In the genomic region with DNA sequence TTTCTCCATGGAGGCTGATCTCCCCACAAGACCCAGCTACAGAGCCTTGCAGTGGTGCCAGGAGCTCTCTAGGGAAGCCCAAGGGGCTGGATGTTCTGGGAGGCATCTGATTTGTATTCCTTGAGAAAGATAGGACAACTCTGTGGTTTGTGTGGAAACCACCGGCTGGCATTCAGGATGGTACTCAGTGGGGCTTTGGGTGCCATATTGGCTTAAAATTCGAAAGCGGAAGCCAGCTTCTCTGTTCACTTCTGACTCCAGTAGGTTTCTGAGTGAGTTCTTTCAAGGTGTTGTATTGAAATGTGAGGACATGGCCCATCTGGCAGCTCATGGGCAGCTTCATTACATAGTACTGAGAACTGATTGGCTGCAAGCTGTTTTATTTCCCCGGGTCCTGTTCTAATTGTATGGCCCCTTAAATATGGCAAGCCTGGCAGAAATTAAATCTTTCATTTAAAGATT, we compare ENCODE assay signal across 23 mouse cellular contexts.
DNase-seq lines count a peak whose midpoint lies in the region; ATAC-seq and TF ChIP-seq lines count a peak whose summit lies in the region.
"Had no signal": no experiment of that assay in that cellular context is flagged by ENCODE, and none has a peak within 500 bp of the region (broad histone marks: within the 10 kb centered on the region; RNA-seq: fewer than 3 reads in every experiment).

No protein-coding gene starts in this region.

- H3K36me3 ChIP-seq in forebrain, embryonic 12.5 days (replicated peaks): no peaks in the 10 kb centered on the region
- no peaks in the 10 kb centered on the region for H3K36me3 ChIP-seq in hindbrain, embryonic 16.5 days (ENCODE audit: control insufficient read depth, insufficient read depth, low read length)
- H3K36me3 ChIP-seq in midbrain, postnatal 0 days (ENCODE audit: insufficient read depth, low read length): no peaks in the 10 kb centered on the region
- H3K36me3 ChIP-seq: embryonic facial prominence, embryonic 15.5 days; heart, embryonic 15.5 days; kidney, embryonic 15.5 days; limb, embryonic 13.5 days had no signal

- peaks cover 31% of the 10 kb centered on the region for H3K4me1 ChIP-seq in forebrain, embryonic 12.5 days
- peaks cover 5% of the 10 kb centered on the region for H3K4me1 ChIP-seq in hindbrain, embryonic 16.5 days (ENCODE audit: control insufficient read depth, insufficient read depth, low read depth, low read length)
- H3K4me1 ChIP-seq in midbrain, postnatal 0 days (ENCODE audit: insufficient read depth, low read length): peaks cover 9% of the 10 kb centered on the region; the same call in 1 of the 2 replicates
- H3K4me1 ChIP-seq: heart, embryonic 15.5 days had no signal

- ATAC-seq in forebrain, embryonic 12.5 days (ENCODE audit: low FRiP score): no peak
- ATAC-seq in hindbrain, embryonic 16.5 days: no peak
- ATAC-seq in midbrain, postnatal 0 days (ENCODE audit: low FRiP score): no peak
- ATAC-seq: activated CD4-positive, CD25-positive, alpha-beta regulatory T cell, adult 4 months; lung, postnatal 0 days; Patski had no signal

- no peak overlapping the region for H3K4me3 ChIP-seq in forebrain, embryonic 12.5 days (replicated peaks)
- no peak overlapping the region for H3K4me3 ChIP-seq in hindbrain, embryonic 16.5 days (ENCODE audit: low read length)
- H3K4me3 ChIP-seq in midbrain, postnatal 0 days (ENCODE audit: low read depth, low read length): no peak overlapping the region
- H3K4me3 ChIP-seq: embryonic facial prominence, embryonic 15.5 days; heart, embryonic 15.5 days; kidney, embryonic 15.5 days; left cerebral cortex, adult 2 months; limb, embryonic 13.5 days had no signal

- peak; percentile 37 to 42 for DNase-seq in layer of hippocampus, postnatal 10 days (ENCODE audit: low spot score in 2 of 2)
- no peak for DNase-seq in layer of hippocampus, postnatal 36 days
- no peak for DNase-seq in midbrain, postnatal 0 days (ENCODE audit: low spot score)
- no peak for DNase-seq in cerebellum, postnatal 4 days (ENCODE audit: low spot score in 2 of 2)
- no peak for DNase-seq in left cerebral cortex, postnatal 25 days (ENCODE audit: low spot score in 2 of 2)
- no peak for DNase-seq in right cerebral cortex, adult 18-20 months
- DNase-seq: adrenal gland, postnatal 14 days; B cell, adult 2 months; cerebellum, adult 2 months; gastrocnemius, postnatal 10 days; heart, adult 18-20 months; thymus, postnatal 25 days had no signal

- TF ChIP-seq CTCF in midbrain, postnatal 0 days (IDR thresholded peaks at IDR 0.05): no peak

- no peaks in the 10 kb centered on the region for H3K27me3 ChIP-seq in forebrain, embryonic 12.5 days
- H3K27me3 ChIP-seq in hindbrain, embryonic 16.5 days (replicated peaks; ENCODE audit: control insufficient read depth, insufficient read depth, low read length): no peaks in the 10 kb centered on the region
- H3K27me3 ChIP-seq in midbrain, postnatal 0 days (ENCODE audit: insufficient read depth, low read length): no peaks in the 10 kb centered on the region
- H3K27me3 ChIP-seq: embryonic facial prominence, embryonic 15.5 days; heart, embryonic 15.5 days; kidney, embryonic 15.5 days; limb, embryonic 13.5 days had no signal

- H3K4me2 ChIP-seq in forebrain, embryonic 12.5 days: peak overlapping the region; percentile 0; the same call in 1 of the 2 replicates
- no peak overlapping the region for H3K4me2 ChIP-seq in hindbrain, embryonic 16.5 days (ENCODE audit: low read length)
- no peak overlapping the region for H3K4me2 ChIP-seq in midbrain, postnatal 0 days (ENCODE audit: low read depth, low read length, poor library complexity, severe bottlenecking)
- H3K4me2 ChIP-seq: embryonic facial prominence, embryonic 15.5 days; heart, embryonic 15.5 days; kidney, embryonic 15.5 days had no signal

- H3K9ac ChIP-seq in forebrain, embryonic 12.5 days: no peak overlapping the region
- no peak overlapping the region for H3K9ac ChIP-seq in hindbrain, embryonic 16.5 days (ENCODE audit: low read depth, low read length)
- H3K9ac ChIP-seq in midbrain, postnatal 0 days (replicated peaks; ENCODE audit: low read length, poor library complexity, severe bottlenecking): no peak overlapping the region
- H3K9ac ChIP-seq: embryonic facial prominence, embryonic 15.5 days; heart, embryonic 15.5 days; kidney, embryonic 15.5 days; limb, embryonic 13.5 days; liver, embryonic 14.5 days had no signal

- no peaks in the 10 kb centered on the region for H3K9me3 ChIP-seq in forebrain, embryonic 12.5 days
- H3K9me3 ChIP-seq in hindbrain, embryonic 16.5 days (ENCODE audit: control insufficient read depth, low read length): no peaks in the 10 kb centered on the region
- H3K9me3 ChIP-seq in midbrain, postnatal 0 days (ENCODE audit: low read length): no peaks in the 10 kb centered on the region
- H3K9me3 ChIP-seq: heart, embryonic 15.5 days; kidney, embryonic 15.5 days; limb, embryonic 13.5 days had no signal

- intact Hi-C loops in left cerebral cortex, postnatal 25 days (cut with DNase I): no loop called here

- H3K27ac ChIP-seq in forebrain, embryonic 12.5 days: peak overlapping the region; percentile 90
- H3K27ac ChIP-seq in hindbrain, embryonic 16.5 days (ENCODE audit: low read depth, low read length): peak overlapping the region; percentile 62
- H3K27ac ChIP-seq in midbrain, postnatal 0 days (ENCODE audit: low read depth, low read length): peak overlapping the region; percentile 45
- H3K27ac ChIP-seq: embryonic facial prominence, embryonic 15.5 days; heart, embryonic 15.5 days; kidney, embryonic 15.5 days; left cerebral cortex, adult 2 months; limb, embryonic 13.5 days; liver, embryonic 14.5 days had no signal

- 72% methylated on average over 4 of the region's 4 CpGs for WGBS in forebrain, embryonic 12.5 days
- WGBS in hindbrain, embryonic 16.5 days: 79% methylated on average over 4 of the region's 4 CpGs
- 80% methylated on average over 4 of the region's 4 CpGs for WGBS in midbrain, postnatal 0 days

Comparison
In these comparisons a context has a peak if more than half of its experiments do, and no peak if none do; other contexts are left out.
1. DNase-seq: peak in layer of hippocampus, postnatal 10 days (2 of 2); none in layer of hippocampus, postnatal 36 days (0 of 2), midbrain, postnatal 0 days (single experiment), cerebellum, postnatal 4 days (0 of 2), left cerebral cortex, postnatal 25 days (0 of 2) and right cerebral cortex, adult 18-20 months (single experiment).
2. Peak in every context shown above with its lines, with median percentiles within 50 percentile points of each other: H3K27ac ChIP-seq.